Mouse (Mus musculus): ENCODE results near the gene Khdc1c.

- TF ChIP-seq JUND (conservative IDR thresholded peaks at IDR 0.05; ENCODE audit: low read depth, low read length) (no peak), CTCF (conservative IDR thresholded peaks at IDR 0.05 in 1 of 2, IDR thresholded peaks at IDR 0.05 in 1 of 2; ENCODE audit: low read depth in 2 of 2, low read length in 2 of 2) (no peak)
Observed at GRCm38 (mm10) chr1:21335836-21336235, 32.3 kb upstream of the Khdc1c start.

Measured in CH12.LX (cell line).